Mouse (Mus musculus) embryonic facial prominence, embryonic 13.5 days (tissue): ENCODE measurements at regions not wholly inside any gene's neighbourhood (a gene's known extent, or its start where the extent isn't known, plus 50 kb on each side); places are given as distances from the start of the nearest gene placed in this dataset.

ENCODE experiments used
- ATAC-seq: fragments of 200-750 bp; cut with Nextera tagmentation; 2 replicates; pipeline ENCODE4 v1.8.0; 2017; ENCODE audit warnings: low read depth; ENCODE audit not compliant: insufficient number of reproducible peaks, insufficient read depth, low FRiP score, low TSS enrichment
- H3K27ac ChIP-seq: fragments of 300-500 bp; sonication (generic); 2 replicates; pipeline ENCODE4 v1.5.1; 2015; ENCODE audit warnings: moderate library complexity, mild to moderate bottlenecking, inconsistent platforms
- H3K27me3 ChIP-seq: fragments of 300-500 bp; sonication (generic); 2 replicates; pipeline ENCODE4 v1.6.1; 2015; ENCODE audit warnings: mild to moderate bottlenecking, inconsistent platforms
- H3K36me3 ChIP-seq: fragments of 300-500 bp; sonication (generic); 2 replicates; pipeline ENCODE4 v1.6.1; 2015; ENCODE audit warnings: mild to moderate bottlenecking, inconsistent platforms
- H3K4me1 ChIP-seq: fragments of 300-500 bp; sonication (generic); 2 replicates; pipeline ENCODE4 v1.6.1; 2015; ENCODE audit warnings: inconsistent platforms
- H3K4me2 ChIP-seq: fragments of 300-500 bp; sonication (generic); 2 replicates; pipeline ENCODE4 v1.6.1; 2015; ENCODE audit warnings: moderate library complexity, mild to moderate bottlenecking, inconsistent platforms
- H3K4me3 ChIP-seq: fragments of 300-500 bp; sonication (generic); 2 replicates; pipeline ENCODE4 v1.5.1; 2015; ENCODE audit warnings: mild to moderate bottlenecking, inconsistent platforms
- H3K9ac ChIP-seq: fragments of 300-500 bp; sonication (generic); 2 replicates; pipeline ENCODE4 v1.6.1; 2015; ENCODE audit warnings: mild to moderate bottlenecking, inconsistent platforms
- H3K9me3 ChIP-seq: fragments of 300-500 bp; sonication (generic); 2 replicates; pipeline ENCODE4 v1.6.1; 2016; ENCODE audit warnings: inconsistent platforms
- WGBS: fragments of 180-500 bp; shearing (Covaris S2); methylation state at CpG from one replicate; pipeline ENCODE4 v1.1.7; 2015; ENCODE audit warnings: mixed read lengths; 5-methylcytosine and 5-hydroxymethylcytosine counted together

DNA sequence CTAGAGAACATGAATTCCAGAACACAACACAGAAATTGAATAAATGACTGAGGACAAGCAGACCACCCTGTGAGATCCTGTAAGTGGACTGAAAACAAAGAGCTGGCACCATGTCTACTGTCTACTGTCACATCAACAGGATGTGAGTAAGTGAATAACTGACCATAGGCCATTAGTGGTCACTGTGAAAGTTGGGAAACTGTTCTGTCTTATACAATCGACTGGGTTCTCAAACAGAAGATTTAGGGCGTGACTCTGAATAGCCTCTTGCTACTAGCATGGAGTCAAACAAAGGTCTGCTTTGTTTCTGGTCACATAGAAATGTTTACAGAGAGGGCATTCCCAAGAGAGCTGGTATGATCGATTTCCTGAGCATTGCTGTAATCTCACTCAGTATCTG lies 1387.9 kb downstream of the Defb40 start:
- ATAC-seq, result no peak
- Histone ChIP-seq H3K27ac (no peak overlapping the region), H3K36me3 (no peaks in the 10 kb centered on the region), H3K9ac (no peak overlapping the region), H3K27me3 (no peaks in the 10 kb centered on the region), H3K9me3 (no peaks in the 10 kb centered on the region), H3K4me3 (no peak overlapping the region), H3K4me2 (no peak overlapping the region), H3K4me1 (no peaks in the 10 kb centered on the region)
- WGBS, result 46% methylated on average over 3 of the region's 3 CpGs

DNA sequence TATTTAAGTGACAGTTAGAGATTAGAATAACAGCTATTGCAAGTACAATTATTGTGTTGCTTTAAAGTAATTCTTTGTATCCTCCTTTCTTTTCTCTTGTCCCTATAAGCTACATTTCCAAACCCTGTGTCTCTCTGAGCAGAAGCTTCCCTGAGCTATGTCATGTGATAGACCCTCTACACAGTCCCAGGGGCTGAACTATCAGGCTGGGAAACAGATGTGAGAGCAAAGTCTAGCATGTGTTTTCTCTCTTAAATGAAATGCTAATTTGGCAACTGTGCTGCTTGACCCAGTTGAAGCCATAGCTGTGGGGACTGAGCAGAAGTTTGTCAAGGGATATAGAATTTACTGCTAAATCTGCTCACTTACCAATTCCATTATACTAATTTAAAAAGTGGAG lies 1389.9 kb downstream of the Defb40 start:
- Histone ChIP-seq H3K36me3 (no peaks in the 10 kb centered on the region), H3K9me3 (no peaks in the 10 kb centered on the region), H3K27ac (no peak overlapping the region), H3K4me2 (no peak overlapping the region), H3K4me3 (no peak overlapping the region), H3K9ac (no peak overlapping the region), H3K4me1 (no peaks in the 10 kb centered on the region), H3K27me3 (no peaks in the 10 kb centered on the region)
- no peak for ATAC-seq

DNA sequence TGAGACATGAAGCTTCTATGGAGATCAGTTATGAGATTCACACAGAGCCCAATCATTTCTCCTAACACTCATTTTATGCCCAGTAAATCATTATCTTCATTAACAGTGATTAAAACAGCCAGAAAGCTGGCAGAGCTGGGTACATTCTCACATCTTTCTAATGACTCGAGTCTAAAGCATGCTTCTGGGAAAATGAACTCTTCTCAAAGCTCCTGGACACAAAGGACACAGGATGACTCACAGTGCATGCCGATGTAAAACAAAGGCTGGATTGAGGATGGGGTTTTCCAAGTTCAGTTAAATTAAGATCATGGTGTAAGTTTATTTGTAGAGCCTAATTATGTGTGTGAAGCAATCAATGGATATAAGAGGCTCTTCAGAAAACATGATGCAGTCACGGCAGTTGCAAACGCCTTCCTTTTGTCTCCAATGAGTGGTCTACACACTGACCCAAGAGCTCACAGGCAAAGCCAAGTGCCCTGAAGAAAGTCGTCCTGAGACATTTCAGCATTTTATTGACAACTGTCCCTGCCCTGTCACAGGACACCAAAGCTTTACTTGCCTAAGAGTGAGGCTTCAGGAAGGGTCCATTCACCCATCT lies 1390.7 kb downstream of the Defb40 start:
- no peaks in the 10 kb centered on the region for H3K4me1 ChIP-seq

More for the DNA sequence above, 1390.7 kb downstream of the Defb40 start:
- no peaks in the 10 kb centered on the region for H3K27me3 ChIP-seq
- H3K36me3 ChIP-seq, result no peaks in the 10 kb centered on the region
- H3K9ac ChIP-seq, result no peak overlapping the region
- ATAC-seq, result no peak
- 62% methylated on average over 5 of the region's 5 CpGs for WGBS
- no peak overlapping the region for H3K27ac ChIP-seq
- H3K4me2 ChIP-seq, result no peak overlapping the region
- H3K9me3 ChIP-seq, result no peaks in the 10 kb centered on the region
- no peak overlapping the region for H3K4me3 ChIP-seq
